Mouse (Mus musculus) midbrain, embryonic 11.5 days (tissue): ENCODE measurements around the gene Nmnat3. TPM values are rescaled to one million over a fixed set of nuclear protein-coding genes. Genes with fewer than 3 reads are reported as not detected.

ENCODE experiments used
- ATAC-seq: fragments of 200-750 bp; cut with Nextera tagmentation; 2 replicates; pipeline ENCODE4 v1.8.0; 2017; ENCODE audit warnings: moderate TSS enrichment, moderate library complexity; ENCODE audit not compliant: low FRiP score
- DNase-seq: peaks from one replicate; pipeline ENCODE4 v3.0.0; 2015; ENCODE audit warnings: low spot score; ENCODE audit errors: missing footprints
- H3K27ac ChIP-seq: fragments of 300-500 bp; sonication (generic); 2 replicates; pipeline ENCODE4 v1.5.1; 2014; ENCODE audit warnings: low read depth, low read length
- H3K27me3 ChIP-seq: fragments of 300-500 bp; sonication (generic); 2 replicates; pipeline ENCODE4 v1.6.1; 2014; ENCODE audit warnings: mild to moderate bottlenecking, low read length, moderate library complexity, mixed read lengths; ENCODE audit not compliant: control insufficient read depth, insufficient read depth
- H3K36me3 ChIP-seq: fragments of 300-500 bp; sonication (generic); 2 replicates; pipeline ENCODE4 v1.6.1; 2014; ENCODE audit warnings: mild to moderate bottlenecking, low read length, moderate library complexity, mixed read lengths; ENCODE audit not compliant: control insufficient read depth, insufficient read depth
- H3K4me1 ChIP-seq: fragments of 300-500 bp; sonication (generic); 2 replicates; pipeline ENCODE4 v1.6.1; 2014; ENCODE audit warnings: low read length; ENCODE audit not compliant: control insufficient read depth, insufficient read depth
- H3K4me2 ChIP-seq: fragments of 300-500 bp; sonication (generic); 2 replicates; pipeline ENCODE4 v1.6.1; 2014; ENCODE audit warnings: mild to moderate bottlenecking, moderate library complexity
- H3K4me3 ChIP-seq: fragments of 300-500 bp; sonication (generic); 2 replicates; pipeline ENCODE4 v1.5.1; 2014; ENCODE audit warnings: low read depth, low read length
- H3K9ac ChIP-seq: fragments of 300-500 bp; sonication (generic); 2 replicates; pipeline ENCODE4 v1.6.1; 2014; ENCODE audit warnings: low read length
- H3K9me3 ChIP-seq: fragments of 300-500 bp; sonication (generic); 2 replicates; pipeline ENCODE4 v1.6.1; 2016; ENCODE audit warnings: low read length; ENCODE audit not compliant: control insufficient read depth
- WGBS: fragments of 180-500 bp; shearing (Covaris S2); extraction: QIAGEN DNeasy Blood & Tissue Kit; methylation state at CpG from one replicate; pipeline ENCODE4 v1.1.7; 2014; 5-methylcytosine and 5-hydroxymethylcytosine counted together
- polyA plus RNA-seq: library from polyadenylated mRNA; unstranded; fragments of >200 nt; fragmentation: Nextera tagmentation; extraction: Ambion mirVana; gene quantifications from 2 replicates; pipeline ENCODE4 v1.2.1, GENCODE M21; 2014

Nmnat3 gene
- polyA plus RNA-seq, 1 experiment from 2014 or later: 3.2 TPM

GRCm38 (mm10) chr9:98275080-98275479 lies 12.2 kb upstream of the Nmnat3 start:
- Histone ChIP-seq H3K4me2 (no peak overlapping the region), H3K36me3 (no peaks in the 10 kb centered on the region), H3K9ac (no peak overlapping the region), H3K9me3 (no peaks in the 10 kb centered on the region), H3K4me1 (no peaks in the 10 kb centered on the region; the same call in 1 of the 2 replicates), H3K27me3 (no peaks in the 10 kb centered on the region; the same call in 1 of the 2 replicates), H3K27ac (no peak overlapping the region), H3K4me3 (no peak overlapping the region)
- no peak for ATAC-seq
- WGBS: 61% methylated on average over 10 of the region's 10 CpGs
- no peak for DNase-seq

GRCm38 (mm10) chr9:98280162-98280561 lies 7.1 kb upstream of the Nmnat3 start:
- ATAC-seq (peak; percentile 70; the same call in 1 of the 2 replicates), DNase-seq (no peak)
- H3K27me3 ChIP-seq: no peaks in the 10 kb centered on the region; the same call in 1 of the 2 replicates
- H3K9ac ChIP-seq: no peak overlapping the region
- no peaks in the 10 kb centered on the region; the same call in 1 of the 2 replicates for H3K4me1 ChIP-seq
- no peaks in the 10 kb centered on the region for H3K36me3 ChIP-seq
- H3K9me3 ChIP-seq: no peaks in the 10 kb centered on the region
- no peak overlapping the region for H3K4me3 ChIP-seq
- H3K4me2 ChIP-seq: no peak overlapping the region
- no peak overlapping the region for H3K27ac ChIP-seq
- 68% methylated on average over 5 of the region's 5 CpGs for WGBS

GRCm38 (mm10) chr9:98285606-98286301 lies 1.5 kb upstream of the Nmnat3 start:
- no peak overlapping the region for H3K4me2 ChIP-seq
- H3K27me3 ChIP-seq: no peaks in the 10 kb centered on the region
- H3K4me3 ChIP-seq: no peak overlapping the region
- H3K27ac ChIP-seq: no peak overlapping the region
- H3K9me3 ChIP-seq: no peaks in the 10 kb centered on the region
- DNase-seq: no peak
- no peaks in the 10 kb centered on the region for H3K4me1 ChIP-seq
- H3K9ac ChIP-seq: no peak overlapping the region
- WGBS: 88% methylated on average over 9 of the region's 9 CpGs
- ATAC-seq: no peak
- H3K36me3 ChIP-seq: no peaks in the 10 kb centered on the region

- DNase-seq: no peak
- H3K4me2 ChIP-seq: no peak overlapping the region
- no peaks in the 10 kb centered on the region for H3K4me1 ChIP-seq
- H3K9me3 ChIP-seq: no peaks in the 10 kb centered on the region
- no peak for ATAC-seq
- H3K27ac ChIP-seq: no peak overlapping the region
- no peaks in the 10 kb centered on the region for H3K36me3 ChIP-seq
- no peak overlapping the region for H3K4me3 ChIP-seq
- H3K9ac ChIP-seq: no peak overlapping the region
- H3K27me3 ChIP-seq: no peaks in the 10 kb centered on the region
Observed at GRCm38 (mm10) chr9:98289665-98290064, 2.4 kb downstream of the Nmnat3 start.

- Histone ChIP-seq H3K4me2 (no peak overlapping the region), H3K9ac (no peak overlapping the region), H3K4me3 (no peak overlapping the region), H3K4me1 (no peaks in the 10 kb centered on the region), H3K27ac (no peak overlapping the region), H3K9me3 (no peaks in the 10 kb centered on the region), H3K27me3 (no peaks in the 10 kb centered on the region), H3K36me3 (no peaks in the 10 kb centered on the region)
- DNase-seq (no peak), ATAC-seq (no peak)
- 84% methylated on average over 1 of the region's 1 CpGs for WGBS
Observed at GRCm38 (mm10) chr9:98290591-98290990, 3.4 kb downstream of the Nmnat3 start.

GRCm38 (mm10) chr9:98296383-98297201 lies 9.4 kb downstream of the Nmnat3 start:
- 2% methylated on average over 55 of the region's 56 CpGs for WGBS
- no peaks in the 10 kb centered on the region for H3K27me3 ChIP-seq
- peak; percentile 89 for ATAC-seq
- H3K9ac ChIP-seq: peak overlapping the region; percentile 55
- no peaks in the 10 kb centered on the region for H3K9me3 ChIP-seq
- peaks cover 4% of the 10 kb centered on the region for H3K4me1 ChIP-seq
- no peaks in the 10 kb centered on the region for H3K36me3 ChIP-seq
- no peak overlapping the region; the same call in 1 of the 2 replicates for H3K27ac ChIP-seq
- H3K4me3 ChIP-seq: peak overlapping the region; percentile 43
- H3K4me2 ChIP-seq: peak overlapping the region; percentile 57
- peak; percentile 98 for DNase-seq

- DNase-seq (no peak), ATAC-seq (peak; percentile 17; the same call in 1 of the 2 replicates)
- peaks cover 4% of the 10 kb centered on the region for H3K4me1 ChIP-seq
- no peak overlapping the region for H3K27ac ChIP-seq
- no peaks in the 10 kb centered on the region for H3K9me3 ChIP-seq
- no peak overlapping the region; the same call in 1 of the 2 replicates for H3K9ac ChIP-seq
- WGBS: 19% methylated on average over 12 of the region's 12 CpGs
- H3K27me3 ChIP-seq: no peaks in the 10 kb centered on the region
- H3K4me3 ChIP-seq: peak overlapping the region; percentile 43
- peak overlapping the region; percentile 57 for H3K4me2 ChIP-seq
- no peaks in the 10 kb centered on the region for H3K36me3 ChIP-seq
Observed at GRCm38 (mm10) chr9:98297234-98297936, 10.2 kb downstream of the Nmnat3 start.

GRCm38 (mm10) chr9:98297937-98298595 lies 10.8 kb downstream of the Nmnat3 start:
- H3K9ac ChIP-seq: no peak overlapping the region
- 69% methylated on average over 6 of the region's 6 CpGs for WGBS
- H3K9me3 ChIP-seq: no peaks in the 10 kb centered on the region
- no peaks in the 10 kb centered on the region for H3K27me3 ChIP-seq
- peaks cover 4% of the 10 kb centered on the region for H3K4me1 ChIP-seq
- no peak overlapping the region for H3K4me2 ChIP-seq
- DNase-seq (no peak), ATAC-seq (no peak)
- H3K4me3 ChIP-seq: no peak overlapping the region
- H3K36me3 ChIP-seq: no peaks in the 10 kb centered on the region
- no peak overlapping the region for H3K27ac ChIP-seq
